Mouse (Mus musculus) cortical plate, adult 2 months (tissue): Measurements from ENCODE around the gene Cyb5d1.

ENCODE experiments used
- CTCF ChIP-seq: fragments of 200-500 bp; IDR thresholded peaks from 2 replicates; pipeline ENCODE4 v1.5.1; 2011; ENCODE audit warnings: mild to moderate bottlenecking, control low read depth, low read length; ENCODE audit not compliant: insufficient read depth; ENCODE audit errors: extremely low read depth
- POLR2A ChIP-seq: fragments of 200-500 bp; IDR thresholded peaks from 2 replicates; pipeline ENCODE4 v1.6.1; 2011; ENCODE audit warnings: mild to moderate bottlenecking, low read length, control low read depth; ENCODE audit not compliant: insufficient read depth; ENCODE audit errors: extremely low read depth

DNA sequence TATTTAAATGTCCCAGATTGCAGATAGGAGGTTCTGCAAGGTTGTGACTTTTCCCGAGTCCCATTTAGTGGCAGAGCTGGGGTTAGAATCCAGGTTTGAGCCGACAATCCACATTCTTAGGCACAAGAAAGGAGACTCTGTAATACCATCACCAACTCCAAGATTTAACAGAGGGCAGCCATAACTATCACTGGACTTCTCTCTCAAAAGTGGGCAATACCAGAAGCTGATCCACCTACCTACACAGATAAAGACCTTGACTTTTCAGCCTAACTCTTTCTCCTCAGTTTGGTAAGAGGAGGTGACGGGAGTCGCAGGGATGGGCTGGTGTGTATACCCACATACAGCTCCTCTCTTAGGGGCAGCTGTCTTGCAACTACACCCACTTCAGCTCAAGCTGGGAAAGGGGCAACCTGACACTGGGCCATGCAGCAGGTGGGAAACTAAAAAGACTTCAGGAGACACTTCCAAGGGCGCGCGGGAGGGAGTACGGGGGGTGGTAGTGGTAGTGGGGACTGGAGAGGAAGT lies 21.6 kb upstream of the Cyb5d1 start:
- TF ChIP-seq POLR2A: no peak
- TF ChIP-seq CTCF: no peak
